Comparison of ENCODE assay signal across 11 mouse cellular contexts in the genomic region with DNA sequence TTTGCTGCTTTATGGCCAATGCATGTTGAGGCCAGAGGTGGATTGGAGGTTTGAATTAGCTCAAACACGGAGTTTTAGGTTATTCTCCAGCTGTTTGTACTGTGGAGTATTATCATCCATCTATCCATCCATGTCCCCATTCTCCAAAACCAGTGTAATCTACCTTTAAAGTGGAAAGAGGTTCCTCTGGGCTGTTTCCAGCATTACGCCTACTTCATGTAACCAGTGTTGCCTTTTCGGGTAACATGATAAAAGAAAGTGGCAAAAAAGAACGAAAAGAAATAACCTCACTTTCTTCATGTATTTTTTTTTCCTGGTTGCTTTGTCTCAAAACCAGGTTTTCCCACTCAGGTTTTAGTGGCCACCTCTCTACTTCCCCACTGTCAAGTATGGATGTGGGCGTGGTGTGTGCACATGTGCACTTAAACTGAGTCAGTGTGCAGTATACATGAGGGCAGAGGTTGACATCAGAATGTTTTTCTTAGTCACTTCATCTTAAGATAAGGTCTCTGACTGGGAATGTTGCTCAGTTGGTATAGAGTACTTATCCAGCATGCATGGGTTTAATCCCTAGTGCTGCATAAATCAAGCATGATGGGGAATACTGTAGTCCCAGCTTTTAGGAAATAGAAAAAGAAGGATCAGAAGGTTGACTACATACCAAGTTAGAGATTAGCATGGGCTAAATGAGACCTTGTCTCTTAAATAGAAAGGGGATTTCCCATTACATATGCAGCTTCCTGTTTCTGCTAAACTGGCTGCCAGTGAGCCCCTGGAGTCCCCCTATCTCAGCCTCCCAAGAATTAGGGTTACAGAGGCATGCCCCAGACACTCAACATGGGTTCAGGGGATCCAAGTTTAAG. TPM values are rescaled to one million over a fixed set of nuclear protein-coding genes. Genes with fewer than 3 reads are reported as not detected.
DNase-seq lines count a peak whose midpoint lies in the region; ATAC-seq and TF ChIP-seq lines count a peak whose summit lies in the region.
"Had no signal": no experiment of that assay in that cellular context is flagged by ENCODE, and none has a peak within 500 bp of the region (broad histone marks: within the 10 kb centered on the region; RNA-seq: fewer than 3 reads in every experiment).

No protein-coding gene starts in this region.

- DNase-seq in limb, embryonic 14.5 days (ENCODE audit: low spot score), result no peak
- no peak for DNase-seq in limb, embryonic 10.5 days (ENCODE audit: low spot score)
- no peak for DNase-seq in embryonic facial prominence, embryonic 14.5 days (ENCODE audit: low spot score)
- DNase-seq in natural killer cell, adult 2 months (ENCODE audit: low spot score in 2 of 2), result peak; percentile 33 to 46
- DNase-seq in cerebellum, adult 8-10 months, result no peak
- no peak for DNase-seq in liver
- DNase-seq: retina, postnatal 1 day; thymus, postnatal 14 days had no signal

- no peaks in the 10 kb centered on the region for H3K27me3 ChIP-seq in limb, embryonic 14.5 days (ENCODE audit: control insufficient read depth, insufficient read depth, low read length)
- no peaks in the 10 kb centered on the region for H3K27me3 ChIP-seq in limb, embryonic 10.5 days (ENCODE audit: low read depth, poor library complexity, severe bottlenecking)
- no peaks in the 10 kb centered on the region for H3K27me3 ChIP-seq in embryonic facial prominence, embryonic 14.5 days (replicated peaks; ENCODE audit: control insufficient read depth, insufficient read depth, low read length)
- H3K27me3 ChIP-seq: limb, embryonic 13.5 days had no signal

- H3K9me3 ChIP-seq in limb, embryonic 14.5 days (ENCODE audit: control insufficient read depth, low read length), result no peaks in the 10 kb centered on the region
- H3K9me3 ChIP-seq in limb, embryonic 10.5 days (replicated peaks), result no peaks in the 10 kb centered on the region
- H3K9me3 ChIP-seq in embryonic facial prominence, embryonic 14.5 days (ENCODE audit: control insufficient read depth, low read length), result no peaks in the 10 kb centered on the region
- H3K9me3 ChIP-seq: limb, embryonic 13.5 days had no signal

- 76% methylated on average over 5 of the region's 5 CpGs for WGBS in limb, embryonic 14.5 days
- 87% methylated on average over 5 of the region's 5 CpGs for WGBS in limb, embryonic 10.5 days
- 76% methylated on average over 5 of the region's 5 CpGs for WGBS in embryonic facial prominence, embryonic 14.5 days

- H3K9ac ChIP-seq in limb, embryonic 14.5 days (ENCODE audit: low read depth, low read length, severe bottlenecking), result no peak overlapping the region
- no peak overlapping the region for H3K9ac ChIP-seq in embryonic facial prominence, embryonic 14.5 days (ENCODE audit: low read depth, low read length)
- H3K9ac ChIP-seq: limb, embryonic 13.5 days had no signal

- H3K4me2 ChIP-seq in limb, embryonic 14.5 days (replicated peaks; ENCODE audit: low read depth, low read length, severe bottlenecking), result no peak overlapping the region
- H3K4me2 ChIP-seq in embryonic facial prominence, embryonic 14.5 days (ENCODE audit: low read depth, low read length), result no peak overlapping the region
- H3K4me2 ChIP-seq: limb, embryonic 13.5 days had no signal

- no peak for ATAC-seq in limb, embryonic 14.5 days (ENCODE audit: low FRiP score, low read depth)
- peak; percentile 89 for ATAC-seq in CD4-positive, CD25-positive, alpha-beta regulatory T cell, adult 4 months
- ATAC-seq in embryonic facial prominence, embryonic 14.5 days (ENCODE audit: low read depth), result no peak

- no peak for TF ChIP-seq POLR2A in limb, embryonic 14.5 days (IDR thresholded peaks at IDR 0.05; ENCODE audit: borderline replicate concordance, extremely low read depth, insufficient read depth, insufficient read length)

- H3K4me1 ChIP-seq in limb, embryonic 14.5 days (ENCODE audit: control insufficient read depth, insufficient read depth, low read length), result peaks cover 10% of the 10 kb centered on the region
- 0 out of 2 replicates have a peak, but pooled peaks cover 8% of the 10 kb centered on the region for H3K4me1 ChIP-seq in limb, embryonic 10.5 days
- H3K4me1 ChIP-seq in embryonic facial prominence, embryonic 14.5 days (ENCODE audit: control insufficient read depth, insufficient read depth, low read length), result peaks cover 18% of the 10 kb centered on the region

- H3K4me3 ChIP-seq in limb, embryonic 14.5 days (replicated peaks; ENCODE audit: low read length), result no peak overlapping the region
- H3K4me3 ChIP-seq in limb, embryonic 10.5 days, result no peak overlapping the region
- no peak overlapping the region for H3K4me3 ChIP-seq in embryonic facial prominence, embryonic 14.5 days (ENCODE audit: low read depth, low read length)
- H3K4me3 ChIP-seq: limb, embryonic 13.5 days had no signal

- H3K27ac ChIP-seq in limb, embryonic 14.5 days (replicated peaks; ENCODE audit: low read depth, low read length), result peak overlapping the region; percentile 20; the same call in 1 of the 2 replicates
- no peak overlapping the region for H3K27ac ChIP-seq in limb, embryonic 10.5 days
- peak overlapping the region; percentile 59 for H3K27ac ChIP-seq in embryonic facial prominence, embryonic 14.5 days (replicated peaks; ENCODE audit: low read depth, low read length)
- H3K27ac ChIP-seq: limb, embryonic 13.5 days had no signal

- no peaks in the 10 kb centered on the region for H3K36me3 ChIP-seq in limb, embryonic 14.5 days (ENCODE audit: control insufficient read depth, insufficient read depth, low read length)
- H3K36me3 ChIP-seq in limb, embryonic 10.5 days, result peaks cover 5% of the 10 kb centered on the region
- peaks cover 7% of the 10 kb centered on the region; the same call in 1 of the 2 replicates for H3K36me3 ChIP-seq in embryonic facial prominence, embryonic 14.5 days (ENCODE audit: control insufficient read depth, insufficient read depth, low read length)

RNA-seq across cellular contexts. Expression of a gene that starts 33.9 kb away (rescaled TPM):
- 74.2 and 78.1 TPM in 2 replicates for polyA plus RNA-seq in limb, embryonic 14.5 days (2012; rRNA removed)
- 107 and 118 TPM in 2 replicates for polyA plus RNA-seq in limb, embryonic 14.5 days (2014; fragmentation: Nextera tagmentation; extraction: Ambion mirVana)
- polyA plus RNA-seq in limb, embryonic 10.5 days (2016; fragmentation: Nextera tagmentation; extraction: Ambion mirVana), result 74.2 and 82.0 TPM in 2 replicates
- polyA plus RNA-seq in CD4-positive, CD25-positive, alpha-beta regulatory T cell, adult 4 months (2017; shearing (Covaris generic)), result 1 to 10 TPM; 1.8 to 4.9 TPM
- 86.4 and 95.9 TPM in 2 replicates for polyA plus RNA-seq in embryonic facial prominence, embryonic 14.5 days (2014; fragmentation: Nextera tagmentation; extraction: Ambion mirVana)

RNA-seq across cellular contexts. Expression of a gene that starts 42.8 kb away (rescaled TPM):
- polyA plus RNA-seq in limb, embryonic 14.5 days (2012; rRNA removed), result 0.11 TPM in 1 of 2 replicates, not detected in the other
- polyA plus RNA-seq in limb, embryonic 14.5 days (2014; fragmentation: Nextera tagmentation; extraction: Ambion mirVana), result not detected in 2 replicates
- polyA plus RNA-seq in limb, embryonic 10.5 days (2016; fragmentation: Nextera tagmentation; extraction: Ambion mirVana), result 0.38 TPM in 1 of 2 replicates, not detected in the other
- polyA plus RNA-seq in CD4-positive, CD25-positive, alpha-beta regulatory T cell, adult 4 months (2017; shearing (Covaris generic)), result 1 to 10 TPM in 1 of 2 experiments, under 1 TPM in 1; 0.87 to 1.1 TPM
- polyA plus RNA-seq in embryonic facial prominence, embryonic 14.5 days (2014; fragmentation: Nextera tagmentation; extraction: Ambion mirVana), result 0.31 TPM in 1 of 2 replicates, not detected in the other
- polyA plus RNA-seq: midbrain, postnatal 0 days had no signal

RNA-seq across cellular contexts. Expression of a gene that starts 44.1 kb away (rescaled TPM):
- 7.1 and 8.3 TPM in 2 replicates for polyA plus RNA-seq in limb, embryonic 14.5 days (2012; rRNA removed)
- 1.9 and 2.5 TPM in 2 replicates for polyA plus RNA-seq in limb, embryonic 14.5 days (2014; fragmentation: Nextera tagmentation; extraction: Ambion mirVana)
- 2.2 and 2.8 TPM in 2 replicates for polyA plus RNA-seq in limb, embryonic 10.5 days (2016; fragmentation: Nextera tagmentation; extraction: Ambion mirVana)
- 100 to 1,000 TPM in 1 of 2 experiments, 10 to 100 TPM in 1; 84.0 to 217 TPM for polyA plus RNA-seq in CD4-positive, CD25-positive, alpha-beta regulatory T cell, adult 4 months (2017; shearing (Covaris generic))
- polyA plus RNA-seq in embryonic facial prominence, embryonic 14.5 days (2014; fragmentation: Nextera tagmentation; extraction: Ambion mirVana), result 2.8 and 2.9 TPM in 2 replicates

Comparison
In these comparisons a context has a peak if more than half of its experiments do, and no peak if none do; other contexts are left out.
1. DNase-seq: peak in natural killer cell, adult 2 months (2 of 2); none in limb, embryonic 14.5 days (single experiment), limb, embryonic 10.5 days (single experiment), embryonic facial prominence, embryonic 14.5 days (single experiment), cerebellum, adult 8-10 months (single experiment) and liver (single experiment).
2. RNA of a gene that starts 33.9 kb away (polyA plus RNA-seq): 74.2 to 118 TPM in limb, embryonic 14.5 days, 86.4 to 95.9 TPM in embryonic facial prominence, embryonic 14.5 days and 74.2 to 82.0 TPM in limb, embryonic 10.5 days; 1.8 to 4.9 TPM in CD4-positive, CD25-positive, alpha-beta regulatory T cell, adult 4 months; every median in the first group is over 10 times any median in the second.
3. RNA of a gene that starts 44.1 kb away (polyA plus RNA-seq): 84.0 to 217 TPM in CD4-positive, CD25-positive, alpha-beta regulatory T cell, adult 4 months; 1.9 to 8.3 TPM in limb, embryonic 14.5 days, 2.2 to 2.8 TPM in limb, embryonic 10.5 days and 2.8 to 2.9 TPM in embryonic facial prominence, embryonic 14.5 days; every median in the first group is over 4 times any median in the second.